Mouse (Mus musculus): ENCODE measurements at regions not wholly inside any gene's neighbourhood (a gene's known extent, or its start where the extent isn't known, plus 50 kb on each side); places are given as distances from the start of the nearest gene placed in this dataset.

DNA sequence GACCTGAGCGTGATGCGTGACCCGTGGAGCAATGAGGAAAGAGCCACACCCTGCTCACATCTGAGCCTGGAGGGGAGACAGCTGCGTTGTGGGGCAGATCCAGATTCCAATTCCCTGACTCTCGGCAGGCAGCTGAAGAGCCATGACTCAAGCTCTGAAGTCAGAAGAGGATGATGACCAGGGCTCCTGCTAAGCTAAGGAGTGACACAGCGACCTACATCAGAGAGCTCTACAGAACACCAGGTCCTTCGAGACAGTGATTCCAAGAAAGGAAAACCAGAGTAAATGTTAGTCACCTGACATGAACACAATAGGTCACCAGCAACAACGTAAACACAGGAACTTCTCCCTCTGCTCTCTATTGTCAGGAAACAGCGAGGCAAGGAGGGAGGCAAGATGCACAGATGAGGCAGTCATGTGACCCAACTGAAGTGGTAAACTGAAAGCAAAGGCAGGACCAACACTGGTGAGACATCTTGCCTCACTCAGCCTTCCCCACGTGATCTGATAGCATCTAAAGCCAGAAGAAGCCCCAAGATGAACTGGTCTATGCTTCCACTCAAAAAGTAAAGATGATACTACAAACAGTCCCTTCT, 444.2 kb upstream of the Gm19410 start:
- TF ChIP-seq CTCF (IDR thresholded peaks at IDR 0.05; ENCODE audit: extremely low read depth, insufficient read depth, insufficient read length, insufficient replicate concordance) (no peak), POLR2A (IDR thresholded peaks at IDR 0.05; ENCODE audit: low read depth, low read length) (no peak)
